Mouse (Mus musculus): Measurements from ENCODE around the gene Neurod1. TPM values are rescaled to one million over a fixed set of nuclear protein-coding genes. Genes with fewer than 3 reads are reported as not detected.

Gene Neurod1
- polyA plus RNA-seq, 1 experiment from 2014 or later = 2.0 TPM

Other genes starting within 250 kb of the Neurod1 start
- 6.5 and 7.0 TPM in 2 replicates for gene Itga4, start 201.3 kb downstream of the Neurod1 start, polyA plus RNA-seq (2015; fragmentation: Nextera tagmentation; extraction: Ambion mirVana)
- gene Cerkl, start within 50 bp of the Neurod1 start, polyA plus RNA-seq (2015; fragmentation: Nextera tagmentation; extraction: Ambion mirVana) = 2.9 TPM in 2 replicates
- 10.4 and 11.8 TPM in 2 replicates for gene Itprid2, start 178.6 kb upstream of the Neurod1 start, polyA plus RNA-seq (2015; fragmentation: Nextera tagmentation; extraction: Ambion mirVana)

All from embryonic facial prominence, embryonic 13.5 days (tissue).